Mouse (Mus musculus) hindbrain, embryonic 14.5 days (tissue): ENCODE results near the gene Fam69a. TPM values are rescaled to one million over a fixed set of nuclear protein-coding genes. Genes with fewer than 3 reads are reported as not detected.

Source experiments
- ATAC-seq: fragments of 200-750 bp; cut with Nextera tagmentation; 2 replicates; pipeline ENCODE4 v1.8.0; 2017; ENCODE audit warnings: moderate number of reproducible peaks, mild to moderate bottlenecking, moderate TSS enrichment, moderate library complexity; ENCODE audit not compliant: low FRiP score
- DNase-seq: peaks from one replicate; pipeline ENCODE4 v3.0.0-alpha.2; 2015; ENCODE audit warnings: low spot score
- H3K27ac ChIP-seq: fragments of 300-500 bp; sonication (generic); 2 replicates; pipeline ENCODE4 v1.5.1; 2014; ENCODE audit warnings: mild to moderate bottlenecking, moderate library complexity
- H3K27me3 ChIP-seq: fragments of 300-500 bp; sonication (generic); 2 replicates; pipeline ENCODE4 v1.6.1; 2014; ENCODE audit warnings: mild to moderate bottlenecking, low read length, mixed read lengths; ENCODE audit not compliant: control insufficient read depth, insufficient read depth
- H3K36me3 ChIP-seq: fragments of 300-500 bp; sonication (generic); replicated peaks from 2 replicates; pipeline ENCODE4 v1.6.1; 2014; ENCODE audit not compliant: control insufficient read depth, insufficient read depth
- H3K4me1 ChIP-seq: fragments of 300-500 bp; sonication (generic); replicated peaks from 2 replicates; pipeline ENCODE4 v1.6.1; 2014; ENCODE audit warnings: antibody characterized with exemption, low read length, mixed read lengths; ENCODE audit not compliant: control insufficient read depth, insufficient read depth
- H3K4me2 ChIP-seq: fragments of 300-500 bp; sonication (generic); replicated peaks from 2 replicates; pipeline ENCODE4 v1.6.1; 2014; ENCODE audit warnings: mild to moderate bottlenecking, moderate library complexity
- H3K4me3 ChIP-seq: fragments of 300-500 bp; sonication (generic); replicated peaks from 2 replicates; pipeline ENCODE4 v1.5.1; 2014; ENCODE audit warnings: mild to moderate bottlenecking, low read length
- H3K9ac ChIP-seq: fragments of 300-500 bp; sonication (generic); 2 replicates; pipeline ENCODE4 v1.6.1; 2014
- H3K9me3 ChIP-seq: fragments of 300-500 bp; sonication (generic); 2 replicates; pipeline ENCODE4 v1.6.1; 2016; ENCODE audit warnings: low read length; ENCODE audit not compliant: control insufficient read depth
- WGBS: fragments of 180-500 bp; shearing (Covaris S2); extraction: QIAGEN DNeasy Blood & Tissue Kit; methylation state at CpG from one replicate; pipeline ENCODE4 v1.1.7; 2014; 5-methylcytosine and 5-hydroxymethylcytosine counted together
- polyA plus RNA-seq: library from polyadenylated mRNA; unstranded; fragments of >200 nt; fragmentation: Nextera tagmentation; extraction: Ambion mirVana; gene quantifications from 2 replicates; pipeline ENCODE4 v1.2.1, GENCODE M21; 2014

The Fam69a gene
- polyA plus RNA-seq, 1 experiment from 2014 or later: 68.0 TPM

- H3K4me1 ChIP-seq: no peaks in the 10 kb centered on the region
- H3K27ac ChIP-seq: no peak overlapping the region
- no peak for ATAC-seq
- H3K9me3 ChIP-seq: no peaks in the 10 kb centered on the region
- H3K4me2 ChIP-seq: no peak overlapping the region
- no peak overlapping the region for H3K4me3 ChIP-seq
- H3K9ac ChIP-seq: no peak overlapping the region
- H3K36me3 ChIP-seq: no peaks in the 10 kb centered on the region
- no peaks in the 10 kb centered on the region for H3K27me3 ChIP-seq
- no peak for DNase-seq
These were observed 111.6 kb downstream of the Fam69a start for GRCm38 (mm10) chr5:107875261-107875611.

DNA sequence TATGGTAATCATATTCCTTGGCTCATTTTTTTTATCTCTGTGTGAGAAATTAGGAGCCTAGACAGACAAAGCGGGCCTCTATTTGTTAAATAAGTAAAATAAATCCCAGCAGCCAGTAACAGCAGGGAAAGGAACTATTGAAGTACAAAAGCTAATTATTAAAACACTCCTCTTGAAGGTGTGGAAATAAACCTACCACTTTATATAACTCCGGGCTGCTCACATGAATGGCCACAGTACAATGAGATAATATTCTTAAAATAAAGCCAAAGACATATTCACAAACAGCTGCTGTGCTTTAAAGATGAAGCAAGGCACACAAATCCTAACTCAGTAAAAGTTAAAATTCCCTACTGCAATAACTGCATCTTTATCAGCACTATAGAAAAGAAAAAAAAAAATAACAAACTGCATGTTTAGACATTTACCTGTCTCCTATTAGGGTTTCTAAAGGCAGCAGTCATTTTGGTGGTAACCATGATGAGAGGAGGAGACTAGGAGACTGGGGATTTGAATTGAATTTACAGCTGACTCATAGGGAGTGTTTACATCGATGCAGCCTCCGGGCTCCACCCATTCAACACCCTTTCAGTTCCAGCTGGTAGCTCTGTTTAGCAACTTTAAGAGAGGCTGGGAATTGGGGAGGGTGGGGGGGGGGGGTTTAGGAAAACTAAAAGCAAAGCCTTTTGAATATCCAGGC, 112.2 kb downstream of the Fam69a start, which contains the start of gene Evi5:
Evi5 (minus strand) TSS at position 547 of the 700 bp plus-strand sequence.
- Histone ChIP-seq H3K4me2 (no peak within 1 kb of the TSS), H3K9ac (no peak within 1 kb of the TSS), H3K9me3 (no peaks in the 10 kb centered on the region), H3K27ac (no peak within 1 kb of the TSS), H3K4me3 (no peak within 1 kb of the TSS), H3K27me3 (no peaks in the 10 kb centered on the region), H3K4me1 (no peaks in the 10 kb centered on the region), H3K36me3 (no peaks in the 10 kb centered on the region)
- 45% methylated on average over 4 of the region's 4 CpGs for WGBS
- no peak for DNase-seq
- ATAC-seq: no peak

- no peaks in the 10 kb centered on the region for H3K27me3 ChIP-seq
- 76% methylated on average over 7 of the region's 7 CpGs for WGBS
- ATAC-seq: no peak
- no peak overlapping the region for H3K9ac ChIP-seq
- H3K4me3 ChIP-seq: no peak overlapping the region
- H3K4me1 ChIP-seq: no peaks in the 10 kb centered on the region
- no peak for DNase-seq
- no peak overlapping the region for H3K4me2 ChIP-seq
- no peaks in the 10 kb centered on the region for H3K36me3 ChIP-seq
- H3K9me3 ChIP-seq: no peaks in the 10 kb centered on the region
- H3K27ac ChIP-seq: no peak overlapping the region
These were observed 113.0 kb downstream of the Fam69a start for GRCm38 (mm10) chr5:107873886-107874302.

- Histone ChIP-seq H3K27me3 (no peaks in the 10 kb centered on the region), H3K4me1 (no peaks in the 10 kb centered on the region), H3K4me3 (no peak overlapping the region), H3K9me3 (no peaks in the 10 kb centered on the region), H3K27ac (no peak overlapping the region), H3K36me3 (no peaks in the 10 kb centered on the region), H3K4me2 (no peak overlapping the region), H3K9ac (no peak overlapping the region)
- ATAC-seq: no peak
- DNase-seq: no peak
- WGBS: 92% methylated on average over 6 of the region's 6 CpGs
These were observed 113.6 kb downstream of the Fam69a start for GRCm38 (mm10) chr5:107873330-107873729.

- no peak overlapping the region for H3K27ac ChIP-seq
- DNase-seq (no peak), ATAC-seq (no peak)
- no peaks in the 10 kb centered on the region for H3K27me3 ChIP-seq
- H3K4me3 ChIP-seq: no peak overlapping the region; the same call in 1 of the 2 replicates
- H3K36me3 ChIP-seq: no peaks in the 10 kb centered on the region
- H3K9me3 ChIP-seq: no peaks in the 10 kb centered on the region
- no peak overlapping the region for H3K9ac ChIP-seq
- 64% methylated on average over 2 of the region's 2 CpGs for whole genome bisulfite sequencing
- H3K4me1 ChIP-seq: 0 out of 2 replicates have a peak, but pooled peaks cover 4% of the 10 kb centered on the region
- peak overlapping the region; percentile 50 for H3K4me2 ChIP-seq
These were observed 117.2 kb downstream of the Fam69a start for GRCm38 (mm10) chr5:107869701-107870100.

- H3K36me3 ChIP-seq: no peaks in the 10 kb centered on the region
- no peaks in the 10 kb centered on the region for H3K9me3 ChIP-seq
- DNase-seq (peak; percentile 85), ATAC-seq (peak; percentile 98)
- H3K9ac ChIP-seq: peak overlapping the region; percentile 74
- under 1% methylated on average over 49 of the region's 58 CpGs for WGBS
- H3K4me3 ChIP-seq: peak overlapping the region; percentile 75
- peak overlapping the region; percentile 50 for H3K4me2 ChIP-seq
- H3K4me1 ChIP-seq: 0 out of 2 replicates have a peak, but pooled peaks cover 4% of the 10 kb centered on the region
- H3K27me3 ChIP-seq: no peaks in the 10 kb centered on the region
- peak overlapping the region; percentile 91 for H3K27ac ChIP-seq
These were observed 117.9 kb downstream of the Fam69a start for GRCm38 (mm10) chr5:107868905-107869424.

DNA sequence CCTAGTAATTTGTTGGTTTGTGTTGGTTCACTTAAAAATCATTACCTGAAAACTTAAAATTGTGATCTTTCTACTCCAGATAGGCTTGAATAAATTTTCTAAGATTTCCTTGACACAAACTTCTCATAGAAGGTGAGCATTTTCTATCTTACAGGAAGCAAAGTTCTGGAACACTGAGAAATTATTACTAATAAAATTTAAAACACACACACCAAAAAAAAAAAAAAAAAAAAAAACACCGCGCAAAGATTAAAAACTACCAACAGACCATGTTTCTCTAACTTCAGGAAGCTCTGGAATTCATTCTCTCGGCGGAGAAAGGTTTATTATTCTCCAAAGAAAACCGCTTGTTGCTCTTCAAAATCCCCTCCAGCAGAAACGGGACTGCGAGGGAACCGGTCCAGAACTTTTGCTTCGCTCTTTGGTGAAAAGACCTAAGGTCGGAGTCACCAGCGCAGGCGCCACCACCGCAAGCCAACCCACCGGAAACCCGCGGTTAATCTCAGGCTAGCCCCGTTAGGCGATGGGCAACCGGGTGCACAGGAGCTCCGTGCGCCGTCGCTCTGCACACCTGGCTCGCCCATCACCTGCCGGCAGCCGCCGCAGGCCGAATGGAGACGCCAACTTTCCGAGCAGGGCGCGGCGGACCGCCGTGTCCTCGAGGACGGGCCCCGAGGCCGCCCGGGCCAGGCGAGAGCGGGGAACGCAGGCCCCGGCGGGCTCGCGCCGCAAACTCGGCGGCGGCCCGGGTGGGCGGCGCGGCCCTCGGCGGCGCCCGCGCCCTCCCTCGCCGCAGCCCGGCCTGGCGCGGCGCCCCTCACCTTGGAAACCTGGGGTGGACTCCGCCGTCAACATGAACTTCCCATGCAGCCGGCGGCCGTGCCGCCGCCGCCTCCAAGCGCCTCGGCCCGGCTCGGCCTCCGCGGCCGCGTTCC, 118.6 kb downstream of the Fam69a start:
- Histone ChIP-seq H3K27me3 (no peaks in the 10 kb centered on the region), H3K9ac (peak overlapping the region; percentile 74), H3K4me1 (0 out of 2 replicates have a peak, but pooled peaks cover 4% of the 10 kb centered on the region), H3K4me2 (peak overlapping the region; percentile 50), H3K36me3 (no peaks in the 10 kb centered on the region), H3K27ac (peak overlapping the region; percentile 91), H3K4me3 (peak overlapping the region; percentile 75), H3K9me3 (no peaks in the 10 kb centered on the region)
- peak; percentile 81 for ATAC-seq
- DNase-seq: peak; percentile 43
- WGBS: under 1% methylated on average over 76 of the region's 82 CpGs

DNA sequence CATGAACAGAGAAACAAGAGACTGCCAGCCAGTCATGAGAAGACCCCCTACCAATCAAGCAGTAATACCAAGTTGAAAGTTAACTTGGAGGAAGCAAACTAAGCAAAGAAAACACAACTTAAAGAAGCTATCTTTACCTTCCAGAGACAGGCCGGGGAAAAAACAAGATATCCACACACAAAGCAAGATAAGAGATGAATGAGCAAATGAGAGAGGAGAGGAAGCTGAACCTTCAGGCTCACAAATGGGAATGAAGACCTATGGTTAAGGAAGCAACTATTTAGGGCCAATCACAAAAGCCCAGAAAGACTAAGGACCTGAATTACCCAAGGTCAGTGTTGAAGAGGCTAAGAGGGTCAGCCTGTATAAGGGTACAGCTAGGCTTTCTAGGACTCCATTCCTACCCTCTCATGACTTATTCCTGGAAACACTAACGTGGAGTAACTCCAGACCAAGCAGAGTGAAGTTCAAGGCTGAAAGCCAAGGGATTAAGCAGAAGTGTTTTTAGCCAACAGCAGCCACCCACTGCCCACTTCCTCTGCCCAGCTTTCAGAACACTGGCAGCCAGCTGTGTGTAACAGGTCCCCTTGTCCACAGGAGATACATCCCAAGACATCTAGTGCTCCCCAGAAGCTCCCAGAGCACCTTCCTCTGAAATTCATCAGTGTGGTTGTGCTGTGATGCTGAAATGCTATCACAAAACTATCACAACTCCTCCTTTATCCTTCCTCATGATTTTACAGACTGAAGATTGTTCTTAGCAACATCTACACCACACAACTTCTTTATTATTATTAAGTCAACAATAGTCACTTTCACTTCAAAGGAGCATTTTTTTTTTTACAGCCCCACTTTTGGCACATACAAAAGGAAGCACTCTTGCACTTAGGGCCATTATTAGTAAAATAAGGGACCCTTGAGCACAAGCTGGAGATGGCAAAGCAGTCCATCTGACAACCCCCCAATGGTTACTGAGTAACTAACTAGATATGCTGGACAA, 120.5 kb downstream of the Fam69a start:
- no peak overlapping the region for H3K9ac ChIP-seq
- H3K27ac ChIP-seq: no peak overlapping the region
- 0 out of 2 replicates have a peak, but pooled peaks cover 4% of the 10 kb centered on the region for H3K4me1 ChIP-seq
- no peaks in the 10 kb centered on the region for H3K27me3 ChIP-seq
- H3K4me3 ChIP-seq: no peak overlapping the region
- no peaks in the 10 kb centered on the region for H3K9me3 ChIP-seq
- DNase-seq: no peak
- ATAC-seq: no peak
- 79% methylated on average over 2 of the region's 2 CpGs for WGBS
- H3K4me2 ChIP-seq: no peak overlapping the region
- no peaks in the 10 kb centered on the region for H3K36me3 ChIP-seq
